Mouse (Mus musculus) c-Kit-positive CD71-negative TER-119-negative erythroid progenitor cells, embryonic 14.5 days (primary cell): ENCODE results near the gene Fmr1nb.
"Not testable (repeated sequence)": the region's sequence is repeated elsewhere in the genome, so short reads cannot be mapped to it uniquely, and the experiment has no call there.

Source experiments
- DNase-seq: peaks from one replicate; pipeline ENCODE4 v3.0.0-alpha.2; 2013; ENCODE audit warnings: low read depth

Gene Fmr1nb

GRCm38 (mm10) chrX:68761606-68762005 is at the start of gene Fmr1nb:
Gene Fmr1nb (plus strand): TSS chrX:68761839.
- DNase-seq, result no peak

GRCm38 (mm10) chrX:68736902-68737301 is 24.7 kb upstream of the Fmr1nb start:
- DNase-seq, result no peak

GRCm38 (mm10) chrX:68740088-68740487 is 21.6 kb upstream of the Fmr1nb start:
- DNase-seq, result no peak

GRCm38 (mm10) chrX:68820449-68820848 is 58.8 kb downstream of the Fmr1nb start:
- DNase-seq, result not testable (repeated sequence)

GRCm38 (mm10) chrX:68821059-68821458 is 59.4 kb downstream of the Fmr1nb start, which contains the start of gene Gm14698:
Gene Gm14698 (plus strand): TSS chrX:68821093.
- DNase-seq, result not testable (repeated sequence)

GRCm38 (mm10) chrX:68839548-68840444 is 78.2 kb downstream of the Fmr1nb start:
- peak; percentile 0 for DNase-seq
